Mouse (Mus musculus) 3T3-L1 (cell line): ENCODE data around the gene Bud23.
"Not testable (repeated sequence)": the region's sequence is repeated elsewhere in the genome, so short reads cannot be mapped to it uniquely, and the experiment has no call there.

Experiments used
- DNase-seq: peaks from one replicate; pipeline ENCODE4 v3.0.0-alpha.2; 2015; ENCODE audit warnings: low read depth, low spot score

Gene Bud23

DNA sequence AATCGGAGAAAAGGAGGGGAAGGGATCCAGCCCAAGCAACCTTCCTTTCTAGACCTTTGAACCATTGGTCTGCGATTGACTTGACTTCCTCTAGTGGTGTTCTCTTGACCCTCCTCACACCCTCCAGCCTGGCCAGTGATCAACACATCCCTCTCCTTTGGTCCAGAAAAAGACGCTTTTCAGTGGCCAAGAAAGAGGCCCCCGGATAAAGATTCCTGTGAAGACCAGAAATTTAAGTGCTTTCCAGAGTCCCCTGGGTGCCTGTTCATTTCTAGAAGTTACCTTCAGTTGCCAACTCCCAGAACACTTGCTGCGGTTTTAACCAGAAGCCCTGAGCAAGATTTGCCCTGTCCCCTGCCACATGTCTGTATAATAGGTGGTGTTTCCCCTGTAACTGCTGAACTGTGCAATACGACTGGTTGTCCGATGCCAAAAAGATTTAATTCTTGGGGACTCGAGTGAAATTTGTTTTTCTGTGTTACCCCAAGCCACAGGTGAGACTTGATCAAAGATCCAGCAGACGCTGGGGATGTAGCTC is at the start of gene Bud23:
Bud23 (minus strand) TSS at position 51 of the 538 bp plus-strand sequence.
- not testable (repeated sequence) for DNase-seq

DNA sequence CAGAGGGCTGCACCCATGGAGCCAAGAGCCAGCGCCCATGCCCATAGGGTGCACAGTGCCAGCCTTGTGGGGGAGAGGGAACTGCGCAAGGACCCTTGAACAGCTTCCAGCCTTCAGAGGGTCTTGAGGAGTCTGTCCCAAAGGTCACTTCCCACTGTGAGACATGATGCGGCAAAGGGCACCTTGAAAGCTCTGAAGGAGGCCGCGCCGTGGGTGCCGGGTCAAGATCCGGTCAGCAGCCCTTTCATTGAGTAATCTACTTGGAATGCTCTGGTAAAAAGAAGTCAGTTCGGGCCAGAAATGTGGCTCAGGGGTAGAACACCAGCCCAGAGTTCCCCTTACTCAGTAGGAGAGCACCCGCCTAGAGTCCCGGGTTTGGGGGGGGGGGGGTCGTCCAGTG is 49.0 kb upstream of the Bud23 start:
- no peak for DNase-seq

DNA sequence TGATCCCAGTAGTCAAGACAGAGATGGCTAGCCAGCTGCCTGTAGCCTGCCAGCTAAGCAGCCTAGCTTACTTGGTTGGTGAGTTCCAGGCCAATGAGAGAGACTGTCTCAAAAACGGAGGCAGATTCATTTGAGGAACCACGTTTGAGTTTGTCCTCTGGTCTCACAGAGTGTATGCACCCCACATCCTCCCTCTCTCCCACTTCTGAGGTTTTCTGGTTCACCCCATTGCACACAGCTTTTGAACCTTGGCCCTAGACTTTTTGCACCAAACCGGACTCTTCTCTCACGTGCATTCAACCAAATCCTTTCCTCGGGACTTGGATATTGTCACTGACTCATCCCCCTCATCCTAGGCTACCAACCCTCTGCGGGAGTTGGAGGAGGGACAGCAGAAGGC is 45.2 kb upstream of the Bud23 start:
- no peak for DNase-seq

DNA sequence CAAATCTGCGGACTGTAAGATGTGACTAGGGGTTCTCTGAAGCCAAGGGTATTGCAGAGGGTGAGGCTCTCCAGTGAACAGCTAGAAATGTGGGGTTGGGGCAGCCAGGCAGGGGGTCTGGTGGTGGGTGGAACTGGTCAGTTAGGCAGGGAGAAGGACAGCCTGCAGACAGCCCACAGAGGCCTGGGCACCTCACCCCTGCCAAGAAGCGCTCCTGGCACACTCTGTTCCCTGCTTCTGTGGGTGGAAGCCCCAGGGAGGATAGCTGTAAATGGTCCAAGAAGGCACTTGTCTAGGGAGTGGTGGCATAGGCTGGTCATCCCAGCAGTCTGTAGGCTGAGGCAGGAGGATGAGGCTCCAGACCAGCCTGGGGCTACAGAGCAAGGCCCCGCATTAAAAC is 44.7 kb upstream of the Bud23 start:
- DNase-seq: no peak

DNA sequence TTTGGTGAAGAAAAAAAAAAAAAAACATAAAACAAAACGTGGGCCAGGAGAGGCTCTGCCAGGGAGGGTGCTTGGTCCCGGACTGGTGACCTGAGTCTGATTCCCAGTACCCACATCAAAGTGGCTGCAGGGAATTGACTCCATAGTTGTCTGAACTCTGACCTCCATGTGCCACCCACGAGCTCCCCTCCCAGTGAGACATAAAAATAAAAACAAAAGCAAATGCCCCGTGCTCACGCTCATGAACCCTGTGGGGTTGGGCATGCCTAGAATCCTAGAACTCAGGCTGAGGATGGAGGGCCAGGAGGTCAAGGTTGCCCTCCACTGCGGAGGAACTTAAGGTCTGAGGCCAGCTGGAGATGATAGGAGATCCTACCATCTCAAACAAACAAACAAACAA is 44.3 kb upstream of the Bud23 start:
- no peak for DNase-seq

DNA sequence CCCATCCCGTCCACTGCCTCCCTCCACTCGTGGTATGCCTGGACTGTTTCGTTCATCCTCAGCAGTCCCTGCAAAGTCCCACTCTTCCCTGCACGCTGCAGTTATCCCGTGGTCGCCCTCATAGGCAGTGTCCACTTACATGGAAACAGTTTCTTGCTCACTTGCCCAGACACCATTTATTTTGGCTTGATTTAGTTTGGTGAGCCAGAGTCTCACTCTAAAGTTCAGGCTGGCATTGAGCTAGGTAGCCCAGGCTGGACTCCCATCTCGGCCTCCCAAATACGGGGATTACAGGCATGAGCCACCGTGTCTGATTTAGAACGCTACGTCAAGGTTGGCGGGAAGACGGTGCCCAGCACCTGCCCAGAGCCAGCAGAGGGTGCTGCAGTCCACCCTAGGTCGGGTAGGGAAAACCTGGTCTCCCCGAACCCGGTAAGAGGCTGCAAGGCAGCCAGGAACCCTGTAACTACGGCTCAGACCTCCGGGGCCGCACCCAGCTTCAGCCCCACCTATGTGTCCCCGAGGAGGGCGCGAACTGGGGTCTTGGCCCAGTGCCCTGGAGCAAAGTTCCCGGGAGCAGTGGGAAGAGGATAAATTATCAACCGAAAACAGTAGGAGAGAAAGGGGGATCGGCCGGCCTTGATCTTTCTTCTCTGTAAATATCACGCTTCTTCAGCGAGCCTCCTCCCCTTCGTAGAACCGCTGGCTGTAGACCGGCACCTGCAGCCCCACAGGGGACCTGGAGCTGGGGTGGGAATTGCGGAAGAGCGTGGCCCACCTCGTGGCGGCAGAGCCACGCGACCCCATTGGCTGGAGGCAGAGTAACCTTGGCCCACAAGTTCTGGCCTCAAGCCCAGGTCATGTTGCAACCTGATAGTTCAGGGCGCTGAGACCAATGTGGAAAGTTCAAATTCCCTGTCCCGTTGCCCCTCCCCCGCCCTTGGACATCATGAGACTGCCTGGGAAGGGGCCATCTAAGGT is 43.1 kb upstream of the Bud23 start:
- DNase-seq: no peak

DNA sequence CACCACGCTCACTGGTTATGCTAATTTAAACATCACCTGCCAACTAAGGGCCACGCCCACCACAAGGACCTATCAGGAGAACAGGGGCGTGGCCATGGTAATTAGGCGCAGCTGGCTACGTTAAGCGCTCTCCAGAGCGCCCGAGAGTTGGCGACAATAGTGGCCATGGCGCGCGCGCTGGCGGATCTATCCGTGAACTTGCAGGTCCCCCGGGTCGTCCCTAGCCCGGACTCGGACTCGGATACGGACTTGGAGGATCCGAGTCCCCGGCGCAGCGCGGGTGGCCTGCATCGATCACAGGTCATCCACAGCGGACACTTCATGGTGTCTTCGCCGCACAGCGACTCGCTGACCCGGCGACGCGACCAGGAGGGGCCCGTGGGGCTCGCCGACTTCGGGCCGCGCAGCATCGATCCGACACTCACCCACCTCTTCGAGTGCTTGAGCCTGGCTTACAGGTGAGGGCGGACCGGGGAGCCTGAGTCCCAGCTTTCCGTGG is 42.0 kb upstream of the Bud23 start:
- no peak for DNase-seq

DNA sequence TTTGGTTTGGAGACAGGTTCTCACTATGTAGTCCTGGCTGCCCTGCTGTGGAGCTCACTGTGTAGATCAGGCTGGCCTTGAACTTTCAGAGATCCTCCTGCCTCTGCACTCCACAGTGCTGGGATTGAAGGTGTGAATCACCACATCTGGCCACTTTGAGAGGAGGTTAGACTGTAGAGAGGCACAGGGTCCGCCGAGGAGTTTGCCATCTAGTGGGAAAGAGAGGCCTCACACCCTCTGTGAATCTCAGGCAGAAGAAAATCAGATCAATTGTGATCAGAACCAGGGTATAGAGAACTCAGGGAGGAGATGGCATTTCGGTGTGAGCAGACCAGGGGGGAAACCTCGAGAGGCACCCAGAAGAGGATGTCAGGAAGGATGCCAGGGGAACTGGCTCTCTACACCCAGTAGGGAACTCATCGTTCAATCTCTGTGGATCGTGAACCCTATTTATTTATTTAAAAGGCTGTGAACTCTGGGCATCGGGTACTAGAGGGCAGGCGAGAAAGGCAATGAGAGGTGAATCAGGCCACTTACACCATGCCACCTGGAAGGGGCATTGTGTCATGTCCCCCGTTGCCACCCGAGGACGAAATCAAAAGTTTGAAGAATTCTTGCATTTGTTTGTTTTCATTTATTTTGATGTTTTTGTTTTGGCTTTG is 39.4 kb upstream of the Bud23 start:
- peak; percentile 48 for DNase-seq

DNA sequence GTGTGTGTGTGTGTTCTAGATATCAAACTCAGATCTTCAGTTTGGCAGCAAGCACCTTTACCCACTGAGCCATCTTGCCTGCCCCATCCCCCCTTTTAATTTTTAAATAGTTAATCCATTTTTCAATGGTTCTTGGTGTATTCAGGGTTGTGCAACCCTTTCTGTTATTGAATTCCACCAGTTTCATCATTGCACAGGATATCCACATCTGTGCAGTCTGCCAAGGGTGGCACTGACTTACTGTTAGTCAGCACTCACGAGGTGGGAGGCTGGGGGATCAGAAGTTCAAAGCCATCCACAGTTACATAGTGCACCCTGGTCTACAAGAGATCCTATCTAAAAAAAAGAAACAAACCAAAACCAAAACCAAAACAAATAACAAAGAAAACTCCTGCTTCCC is 36.2 kb upstream of the Bud23 start:
- peak; percentile 68 for DNase-seq

DNA sequence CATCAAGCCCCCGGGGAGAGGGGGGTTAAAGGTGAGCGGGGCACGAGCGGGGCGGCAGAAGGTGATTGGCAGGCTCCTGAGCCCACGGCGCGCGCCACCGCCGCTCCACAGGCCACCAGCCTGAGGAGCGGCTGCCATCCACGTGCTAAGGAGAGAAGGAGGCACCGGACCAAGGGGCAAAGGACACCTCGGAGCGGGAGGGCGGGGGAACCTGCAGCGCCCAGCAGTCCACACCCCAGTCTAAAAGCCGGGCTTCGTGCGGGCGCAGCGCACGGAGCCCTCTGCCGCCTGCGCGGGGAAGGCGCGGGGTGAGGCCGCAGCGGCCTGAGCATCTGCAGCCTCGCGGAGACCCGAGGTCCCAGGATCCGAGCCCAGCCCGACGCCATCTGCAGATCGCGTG is 24.9 kb upstream of the Bud23 start, which contains the start of gene Mlxipl:
Mlxipl (plus strand) TSS at position 238 of the 400 bp plus-strand sequence.
- DNase-seq: no peak

DNA sequence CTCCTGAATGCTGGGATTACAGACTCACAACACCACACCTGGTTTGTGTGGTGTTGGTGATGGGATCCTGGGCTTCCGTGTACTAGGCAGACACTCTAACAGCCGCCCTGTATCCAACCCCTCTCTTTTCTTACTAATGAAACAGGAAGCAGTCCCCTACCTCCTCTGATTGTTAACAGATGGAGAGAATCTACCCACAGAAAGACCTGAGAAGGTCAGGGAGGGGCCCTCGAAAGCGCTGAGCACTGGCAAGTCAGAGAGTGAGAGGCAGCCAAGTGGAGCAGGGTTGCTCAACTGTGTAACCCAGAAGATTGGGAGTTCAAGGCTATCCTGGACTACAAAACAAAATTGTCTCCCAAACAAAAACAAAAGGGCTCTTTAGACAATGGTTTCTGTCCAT is 22.1 kb upstream of the Bud23 start:
- DNase-seq: peak; percentile 40

DNA sequence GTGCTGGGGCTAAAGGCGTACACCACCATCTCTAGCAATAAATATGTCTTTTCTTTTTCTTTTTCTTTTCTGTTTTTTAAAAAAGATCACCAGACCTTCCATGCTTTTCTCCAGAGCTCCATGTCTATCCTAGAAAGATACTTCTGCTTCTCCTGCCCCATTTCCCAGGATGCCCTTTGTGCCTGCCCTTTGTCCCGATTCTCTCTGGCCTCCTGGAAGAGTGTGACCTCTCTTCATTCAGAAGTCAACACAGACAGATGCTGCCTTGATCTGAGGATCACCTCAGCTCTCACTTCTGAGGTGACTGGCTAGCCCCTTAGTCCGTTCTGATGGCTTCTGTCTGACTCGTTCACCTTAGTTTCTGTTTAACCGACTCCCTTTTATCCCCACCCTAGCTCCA is 15.8 kb upstream of the Bud23 start:
- DNase-seq: no peak

DNA sequence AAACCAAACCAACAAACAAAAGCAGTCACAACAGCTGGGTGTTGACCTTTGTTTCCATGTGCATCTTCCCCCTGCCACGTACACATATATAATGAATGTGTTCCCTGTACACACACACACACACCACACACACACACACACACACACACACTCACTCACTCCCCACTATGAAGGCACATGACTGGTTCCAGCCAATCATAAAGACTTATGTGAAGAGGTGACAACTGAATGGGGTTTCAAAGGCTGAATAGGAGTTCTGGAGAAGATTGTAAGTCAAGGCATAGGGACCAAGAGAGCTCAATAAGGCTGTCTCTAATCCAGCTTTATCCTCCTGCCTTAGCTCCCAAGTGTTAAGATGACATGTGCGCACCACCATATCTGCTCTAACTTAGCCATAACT is 14.8 kb upstream of the Bud23 start:
- DNase-seq: no peak

DNA sequence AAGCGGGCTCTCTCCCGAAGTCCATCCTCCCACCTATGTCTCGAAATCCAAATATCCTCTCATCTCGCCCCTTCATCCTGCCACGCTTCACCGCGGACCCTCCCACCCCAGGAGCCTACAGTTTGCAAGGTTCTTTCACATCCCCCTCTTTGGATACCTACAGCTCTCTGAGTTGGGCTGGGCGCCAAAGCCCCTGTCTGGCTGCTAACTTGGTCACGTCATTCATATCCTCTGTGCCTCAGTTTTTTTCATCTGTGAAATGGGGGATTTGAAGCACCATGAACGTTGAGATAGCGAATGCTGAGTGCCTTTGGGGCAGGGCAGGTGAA is 13.7 kb upstream of the Bud23 start:
- no peak for DNase-seq

DNA sequence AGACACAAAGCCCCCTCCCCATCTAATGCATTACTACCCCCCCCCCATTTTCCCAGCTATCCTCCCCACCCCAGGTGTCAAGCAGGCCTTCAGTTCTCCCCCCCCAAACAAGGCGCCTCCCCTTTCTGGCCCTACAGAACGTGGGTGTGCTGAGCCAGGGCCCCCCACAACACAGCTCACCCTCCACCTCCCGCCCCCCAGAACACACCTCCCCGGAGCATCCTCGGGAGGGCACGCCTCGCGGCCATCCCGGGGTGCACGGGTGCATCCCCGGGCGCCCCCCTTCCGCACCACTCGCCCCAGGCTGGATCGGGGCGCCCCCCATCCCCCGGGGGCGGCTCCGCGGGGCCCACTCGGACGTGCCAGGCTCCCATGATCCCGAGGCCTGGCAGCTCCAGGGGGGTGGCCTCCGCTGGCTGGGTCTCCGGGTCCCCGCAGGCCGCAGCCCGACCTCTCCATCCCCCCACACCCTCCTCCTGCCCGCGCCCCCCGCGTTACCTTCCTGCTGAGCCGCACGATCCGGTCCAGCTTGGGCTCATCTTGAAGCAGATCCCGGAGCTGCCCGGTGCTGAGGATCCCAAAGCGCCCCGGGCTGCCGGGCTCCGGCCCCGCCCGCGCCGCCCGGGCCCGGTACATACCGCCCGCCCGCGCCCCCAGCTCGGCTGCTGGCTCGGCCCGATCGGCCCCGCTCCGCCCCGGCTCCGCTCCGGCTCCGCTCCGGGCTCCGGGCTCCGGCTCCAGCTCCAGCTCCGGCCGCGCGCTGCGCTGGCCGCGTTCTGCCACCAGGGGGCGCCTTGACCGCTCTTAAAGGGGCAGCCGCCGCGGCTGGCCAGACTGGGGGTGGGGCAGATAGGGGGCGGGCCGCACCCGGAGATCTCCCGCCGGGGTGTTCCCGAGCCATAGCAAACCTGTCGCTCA is 13.1 kb upstream of the Bud23 start, which contains the start of gene Vps37d:
Vps37d (minus strand) TSS at position 703 of the 918 bp plus-strand sequence.
- peak; percentile 88 for DNase-seq

DNA sequence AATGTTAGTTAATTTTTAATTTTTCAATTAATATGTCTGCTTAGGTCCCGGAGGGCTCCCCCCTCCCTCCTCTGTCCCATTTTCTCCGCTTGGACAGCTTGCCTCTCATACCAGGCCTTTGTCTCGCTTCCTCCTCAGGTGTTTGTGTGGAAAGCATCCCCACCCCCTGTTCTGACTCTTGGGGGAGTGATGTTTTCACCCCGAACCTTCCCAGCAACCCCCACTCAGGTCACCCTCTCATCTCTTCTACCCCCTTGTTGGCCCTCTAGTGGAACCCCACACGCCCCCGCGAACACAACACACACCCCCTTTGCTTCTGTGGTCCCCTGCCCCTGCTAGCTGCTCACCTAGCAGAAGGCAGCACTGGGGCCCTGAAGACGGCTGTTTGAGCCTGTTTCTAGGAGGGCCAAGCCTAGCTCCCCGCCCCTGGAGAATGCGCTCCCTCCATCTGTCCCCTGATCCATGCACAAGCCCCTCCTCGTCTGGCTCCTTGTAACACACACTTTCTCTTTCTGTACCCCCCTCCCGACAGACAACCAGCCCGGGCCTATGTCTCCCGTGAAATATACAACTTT is 12.3 kb upstream of the Bud23 start:
- DNase-seq: peak; percentile 27

DNA sequence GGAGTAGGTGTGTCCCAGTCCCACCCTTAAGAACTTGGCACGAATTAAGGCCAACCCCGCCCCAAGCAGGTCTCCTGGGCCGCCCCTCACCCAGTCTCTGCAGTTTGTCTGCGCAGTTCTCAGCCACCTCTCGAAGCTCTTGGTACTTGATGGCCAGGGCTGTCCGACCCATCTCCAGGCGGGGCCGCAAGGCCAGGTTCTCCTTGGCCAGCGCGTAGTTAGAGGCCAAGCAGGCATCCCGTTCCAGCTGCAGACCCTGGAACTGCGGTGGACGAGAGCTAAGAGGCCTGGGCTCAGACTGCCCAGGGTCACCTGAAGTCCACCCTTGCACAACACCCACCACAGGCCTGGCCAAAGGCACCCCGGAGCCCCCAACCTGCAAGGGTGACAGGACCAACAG is 11.6 kb upstream of the Bud23 start:
- DNase-seq: no peak

DNA sequence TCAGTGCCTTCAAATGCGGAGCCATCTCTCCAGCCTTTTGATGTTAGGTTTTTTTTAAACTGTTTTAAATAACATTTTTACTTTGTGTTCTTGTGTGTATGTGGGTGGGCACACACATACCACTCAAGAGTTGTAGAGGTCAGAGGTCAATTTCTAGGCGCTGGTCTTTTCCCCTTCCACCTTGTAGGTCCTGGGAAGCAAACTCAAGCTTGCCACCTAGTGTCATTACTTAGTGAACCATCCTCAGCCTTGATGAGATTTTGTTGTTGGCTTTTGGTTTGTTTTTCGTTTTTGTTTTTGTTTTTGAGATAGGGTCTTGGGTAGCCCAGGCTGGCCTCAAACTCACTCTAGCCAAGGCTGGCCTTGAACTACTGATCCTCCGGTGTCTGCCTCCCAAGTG is 10.9 kb upstream of the Bud23 start:
- DNase-seq: no peak

DNA sequence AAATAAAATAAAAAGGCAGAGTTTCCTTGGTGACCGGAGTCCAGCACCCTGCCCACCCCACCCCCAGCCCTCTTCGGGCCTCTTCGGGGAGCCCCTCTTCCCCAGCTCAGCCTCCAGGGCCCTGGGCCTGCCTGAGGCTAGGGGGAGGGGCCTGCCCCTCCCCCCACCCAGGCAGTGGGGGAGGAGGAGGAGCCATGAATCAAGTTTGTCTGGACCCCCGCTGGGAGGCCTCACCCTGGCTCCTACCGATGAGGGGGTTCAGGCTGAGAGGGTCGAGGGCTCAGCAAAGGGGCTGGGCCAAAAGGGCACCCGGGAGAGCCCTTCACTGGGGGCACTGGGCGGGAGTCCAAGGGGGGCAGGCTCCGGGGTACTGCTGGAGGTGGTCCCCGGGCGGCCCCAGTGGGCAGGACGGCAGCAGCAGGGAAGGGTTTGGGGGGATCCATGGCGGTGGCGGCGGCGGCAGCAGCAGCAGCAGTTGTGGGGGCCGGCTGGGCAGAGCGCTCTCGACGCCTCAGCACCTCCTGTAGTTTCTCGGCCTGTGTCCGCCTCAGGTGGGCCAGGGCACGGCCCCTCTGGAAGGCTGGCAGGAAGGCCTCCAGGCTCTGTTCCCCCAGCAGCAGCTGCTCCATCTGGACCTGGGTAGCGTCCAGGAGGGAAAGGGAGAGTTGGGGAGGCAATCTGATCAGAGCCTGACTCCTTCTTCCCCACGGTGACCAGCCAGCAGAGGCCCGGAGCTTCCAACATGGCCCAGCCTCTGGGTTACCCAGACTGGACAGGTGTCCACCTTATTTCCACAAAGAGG is 8.8 kb upstream of the Bud23 start:
- DNase-seq: no peak

DNA sequence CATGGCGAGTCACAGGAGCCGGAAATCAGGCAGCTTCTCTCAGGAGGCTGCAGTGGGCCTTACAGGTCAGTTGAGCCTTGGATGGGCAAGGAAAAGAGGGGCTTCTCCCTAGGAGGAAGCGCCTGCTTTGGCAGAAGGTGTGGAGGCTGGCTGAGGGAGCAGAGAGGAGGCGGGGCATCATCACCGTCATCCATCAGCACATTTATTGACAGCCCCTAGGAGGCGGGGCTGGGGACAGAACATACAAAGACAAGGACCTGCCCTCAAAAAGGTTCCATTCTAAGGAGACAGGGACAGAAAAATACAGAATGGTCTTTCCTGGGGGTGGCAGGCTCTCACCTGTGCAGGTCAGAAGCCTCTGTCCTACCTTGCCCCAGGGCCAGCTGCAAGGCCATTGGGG is 8.0 kb upstream of the Bud23 start:
- no peak for DNase-seq
